Mouse (Mus musculus): ENCODE data around the gene Akap1. TPM values are rescaled to one million over a fixed set of nuclear protein-coding genes. Genes with fewer than 3 reads are reported as not detected.

The Akap1 gene
- polyA plus RNA-seq, 1 experiment, result 0.15 TPM

GRCm38 (mm10) chr11:88849284-88849683, 15.1 kb downstream of the Akap1 start:
- TF ChIP-seq GATA1 (IDR thresholded peaks at IDR 0.05; ENCODE audit: low read length) (no peak), TAL1 (IDR thresholded peaks at IDR 0.05; ENCODE audit: low read length) (no peak)
- H3K36me3 ChIP-seq (ENCODE audit: control insufficient read depth), result peaks cover 20% of the 10 kb centered on the region

GRCm38 (mm10) chr11:88848590-88848989, 15.8 kb downstream of the Akap1 start:
- H3K9me3 ChIP-seq (ENCODE audit: control insufficient read depth, low read length), result no peaks in the 10 kb centered on the region
- TF ChIP-seq GATA1 (IDR thresholded peaks at IDR 0.05; ENCODE audit: low read length) (no peak), TAL1 (IDR thresholded peaks at IDR 0.05; ENCODE audit: low read length) (no peak)
- H3K27me3 ChIP-seq (ENCODE audit: control insufficient read depth), result no peaks in the 10 kb centered on the region
- H3K4me1 ChIP-seq (ENCODE audit: control insufficient read depth), result no peaks in the 10 kb centered on the region; the same call in 1 of the 2 replicates
- no peak overlapping the region for H3K4me3 ChIP-seq (replicated peaks)
- H3K36me3 ChIP-seq (ENCODE audit: control insufficient read depth), result peaks cover 27% of the 10 kb centered on the region

More at GRCm38 (mm10) chr11:88849284-88849683, 15.1 kb downstream of the Akap1 start:
- Histone ChIP-seq H3K4me1 (ENCODE audit: control insufficient read depth) (no peaks in the 10 kb centered on the region; the same call in 1 of the 2 replicates), H3K4me3 (replicated peaks) (no peak overlapping the region), H3K9me3 (ENCODE audit: control insufficient read depth, low read length) (no peaks in the 10 kb centered on the region), H3K27me3 (ENCODE audit: control insufficient read depth) (no peaks in the 10 kb centered on the region)

- Histone ChIP-seq H3K4me3 (replicated peaks) (no peak overlapping the region), H3K27me3 (ENCODE audit: control insufficient read depth) (no peaks in the 10 kb centered on the region), H3K36me3 (ENCODE audit: control insufficient read depth) (peaks cover 28% of the 10 kb centered on the region), H3K9me3 (ENCODE audit: control insufficient read depth, low read length) (no peaks in the 10 kb centered on the region), H3K4me1 (ENCODE audit: control insufficient read depth) (no peaks in the 10 kb centered on the region; the same call in none of the 2 replicates)
- no peak for TF ChIP-seq GATA1 (IDR thresholded peaks at IDR 0.05; ENCODE audit: low read length)
- no peak for TF ChIP-seq TAL1 (IDR thresholded peaks at IDR 0.05; ENCODE audit: low read length)
Observed at GRCm38 (mm10) chr11:88847281-88848006, 16.9 kb downstream of the Akap1 start.

GRCm38 (mm10) chr11:88844384-88844783, 20.0 kb downstream of the Akap1 start:
- Histone ChIP-seq H3K36me3 (ENCODE audit: control insufficient read depth) (peaks cover 48% of the 10 kb centered on the region), H3K4me3 (replicated peaks) (no peak overlapping the region)

GRCm38 (mm10) chr11:88843305-88843704, 21.1 kb downstream of the Akap1 start:
- Histone ChIP-seq H3K27me3 (ENCODE audit: control insufficient read depth) (no peaks in the 10 kb centered on the region), H3K4me1 (ENCODE audit: control insufficient read depth) (peaks cover 6% of the 10 kb centered on the region), H3K4me3 (replicated peaks) (no peak overlapping the region), H3K9me3 (ENCODE audit: control insufficient read depth, low read length) (no peaks in the 10 kb centered on the region), H3K36me3 (ENCODE audit: control insufficient read depth) (peaks cover 59% of the 10 kb centered on the region)
- TF ChIP-seq TAL1 (IDR thresholded peaks at IDR 0.05; ENCODE audit: low read length), result no peak
- TF ChIP-seq GATA1 (IDR thresholded peaks at IDR 0.05; ENCODE audit: low read length), result no peak

More at GRCm38 (mm10) chr11:88844384-88844783, 20.0 kb downstream of the Akap1 start:
- no peaks in the 10 kb centered on the region for H3K27me3 ChIP-seq (ENCODE audit: control insufficient read depth)
- TF ChIP-seq GATA1 (IDR thresholded peaks at IDR 0.05; ENCODE audit: low read length), result no peak
- peaks cover 6% of the 10 kb centered on the region for H3K4me1 ChIP-seq (ENCODE audit: control insufficient read depth)
- H3K9me3 ChIP-seq (ENCODE audit: control insufficient read depth, low read length), result no peaks in the 10 kb centered on the region

- Histone ChIP-seq H3K9me3 (ENCODE audit: control insufficient read depth, low read length) (no peaks in the 10 kb centered on the region), H3K36me3 (ENCODE audit: control insufficient read depth) (peaks cover 67% of the 10 kb centered on the region), H3K27me3 (ENCODE audit: control insufficient read depth) (no peaks in the 10 kb centered on the region), H3K4me3 (replicated peaks) (no peak overlapping the region), H3K4me1 (ENCODE audit: control insufficient read depth) (peaks cover 6% of the 10 kb centered on the region)
- TF ChIP-seq TAL1 (IDR thresholded peaks at IDR 0.05; ENCODE audit: low read length) (no peak), GATA1 (IDR thresholded peaks at IDR 0.05; ENCODE audit: low read length) (no peak)
Observed at GRCm38 (mm10) chr11:88842315-88842975, 21.9 kb downstream of the Akap1 start.

GRCm38 (mm10) chr11:88841406-88841805, 23.0 kb downstream of the Akap1 start:
- Histone ChIP-seq H3K4me1 (ENCODE audit: control insufficient read depth) (peaks cover 6% of the 10 kb centered on the region), H3K36me3 (ENCODE audit: control insufficient read depth) (peaks cover 78% of the 10 kb centered on the region), H3K27me3 (ENCODE audit: control insufficient read depth) (no peaks in the 10 kb centered on the region), H3K9me3 (ENCODE audit: control insufficient read depth, low read length) (no peaks in the 10 kb centered on the region), H3K4me3 (replicated peaks) (no peak overlapping the region)
- no peak for TF ChIP-seq GATA1 (IDR thresholded peaks at IDR 0.05; ENCODE audit: low read length)
- no peak for TF ChIP-seq TAL1 (IDR thresholded peaks at IDR 0.05; ENCODE audit: low read length)

- Histone ChIP-seq H3K4me3 (replicated peaks) (no peak overlapping the region), H3K9me3 (ENCODE audit: control insufficient read depth, low read length) (no peaks in the 10 kb centered on the region), H3K4me1 (ENCODE audit: control insufficient read depth) (peaks cover 6% of the 10 kb centered on the region), H3K27me3 (ENCODE audit: control insufficient read depth) (no peaks in the 10 kb centered on the region), H3K36me3 (ENCODE audit: control insufficient read depth) (peaks cover 81% of the 10 kb centered on the region)
- TF ChIP-seq GATA1 (IDR thresholded peaks at IDR 0.05; ENCODE audit: low read length), result no peak
- no peak for TF ChIP-seq TAL1 (IDR thresholded peaks at IDR 0.05; ENCODE audit: low read length)
Observed at GRCm38 (mm10) chr11:88840724-88841350, 23.5 kb downstream of the Akap1 start.

- TF ChIP-seq TAL1 (IDR thresholded peaks at IDR 0.05; ENCODE audit: low read length), result no peak
- H3K9me3 ChIP-seq (ENCODE audit: control insufficient read depth, low read length), result no peaks in the 10 kb centered on the region
- H3K4me3 ChIP-seq (replicated peaks), result no peak overlapping the region
- no peaks in the 10 kb centered on the region for H3K27me3 ChIP-seq (ENCODE audit: control insufficient read depth)
- peaks cover 77% of the 10 kb centered on the region for H3K36me3 ChIP-seq (ENCODE audit: control insufficient read depth)
- H3K4me1 ChIP-seq (ENCODE audit: control insufficient read depth), result peaks cover 6% of the 10 kb centered on the region
Observed at GRCm38 (mm10) chr11:88840292-88840691, 24.1 kb downstream of the Akap1 start.

All from erythroblast, embryonic 14.5 days (primary cell).